Mouse (Mus musculus): Measurements from ENCODE around the gene Emilin2. TPM values are rescaled to one million over a fixed set of nuclear protein-coding genes. Genes with fewer than 3 reads are reported as not detected.

The Emilin2 gene
- polyA plus RNA-seq, 1 experiment from 2014 or later = 2.7 TPM

DNA sequence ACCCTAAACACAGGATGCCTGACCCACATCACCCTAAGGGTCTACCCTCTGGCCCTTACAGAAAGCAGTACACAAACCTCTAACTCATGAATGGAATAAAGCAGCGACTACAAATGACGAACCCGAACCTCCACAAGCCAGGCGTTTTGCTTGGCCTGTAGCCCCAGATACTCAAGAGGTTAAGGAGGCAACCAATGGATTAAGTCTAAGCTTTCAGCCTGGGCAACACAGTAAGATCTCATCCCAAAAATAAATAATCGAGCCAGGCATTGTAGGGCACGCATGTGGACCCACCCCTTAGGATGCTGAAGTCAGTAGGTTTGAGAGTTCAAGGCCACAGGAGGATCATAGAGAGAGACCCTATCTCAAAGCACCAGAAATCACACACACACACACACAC, 5.7 kb downstream of the Emilin2 start:
- H3K36me3 ChIP-seq (ENCODE audit: insufficient read depth, low read length) = no peaks in the 10 kb centered on the region
- peaks cover 8% of the 10 kb centered on the region; the same call in 1 of the 2 replicates for H3K4me1 ChIP-seq (ENCODE audit: insufficient read depth, low read length)
- no peak for ATAC-seq (ENCODE audit: low FRiP score, low TSS enrichment)
- H3K4me3 ChIP-seq (ENCODE audit: low read length) = no peak overlapping the region
- H3K27me3 ChIP-seq (ENCODE audit: insufficient read depth, low read length) = peaks cover 17% of the 10 kb centered on the region
- no peaks in the 10 kb centered on the region for H3K9me3 ChIP-seq (ENCODE audit: low read length)
- H3K27ac ChIP-seq (ENCODE audit: low read length) = no peak overlapping the region
- H3K4me2 ChIP-seq (replicated peaks; ENCODE audit: low read depth, low read length) = no peak overlapping the region
- H3K9ac ChIP-seq (replicated peaks; ENCODE audit: low read length) = no peak overlapping the region
- WGBS = 81% methylated on average over 6 of the region's 6 CpGs

DNA sequence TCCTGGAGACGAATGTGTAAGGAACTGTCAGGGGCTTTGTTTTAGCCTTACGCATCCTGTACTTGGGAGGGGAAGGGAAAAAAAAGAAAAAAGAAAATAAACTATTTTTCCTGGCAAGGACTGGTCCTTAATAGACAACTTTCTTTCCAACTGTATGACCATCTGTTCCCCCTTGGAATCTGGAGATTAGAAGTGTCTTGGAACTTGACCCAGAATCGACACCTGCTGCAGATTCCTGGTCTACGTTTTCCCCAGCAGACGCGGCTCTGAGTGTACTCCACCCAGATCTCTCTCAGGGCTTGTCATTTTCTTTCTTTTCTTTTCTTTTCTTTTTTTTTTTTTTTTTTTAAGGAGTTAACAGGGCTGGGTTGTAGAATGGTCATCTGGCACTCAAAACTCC, 8.3 kb downstream of the Emilin2 start:
- WGBS = 72% methylated on average over 6 of the region's 6 CpGs
- ATAC-seq (ENCODE audit: low FRiP score, low TSS enrichment) = no peak
- no peak overlapping the region for H3K4me3 ChIP-seq (ENCODE audit: low read length)
- no peaks in the 10 kb centered on the region for H3K36me3 ChIP-seq (ENCODE audit: insufficient read depth, low read length)
- peaks cover 3% of the 10 kb centered on the region; the same call in 1 of the 2 replicates for H3K9me3 ChIP-seq (ENCODE audit: low read length)
- H3K27ac ChIP-seq (ENCODE audit: low read length) = no peak overlapping the region
- peaks cover 2% of the 10 kb centered on the region; the same call in 1 of the 2 replicates for H3K27me3 ChIP-seq (ENCODE audit: insufficient read depth, low read length)
- H3K4me2 ChIP-seq (replicated peaks; ENCODE audit: low read depth, low read length) = no peak overlapping the region
- no peak overlapping the region for H3K9ac ChIP-seq (replicated peaks; ENCODE audit: low read length)
- no peaks in the 10 kb centered on the region for H3K4me1 ChIP-seq (ENCODE audit: insufficient read depth, low read length)

DNA sequence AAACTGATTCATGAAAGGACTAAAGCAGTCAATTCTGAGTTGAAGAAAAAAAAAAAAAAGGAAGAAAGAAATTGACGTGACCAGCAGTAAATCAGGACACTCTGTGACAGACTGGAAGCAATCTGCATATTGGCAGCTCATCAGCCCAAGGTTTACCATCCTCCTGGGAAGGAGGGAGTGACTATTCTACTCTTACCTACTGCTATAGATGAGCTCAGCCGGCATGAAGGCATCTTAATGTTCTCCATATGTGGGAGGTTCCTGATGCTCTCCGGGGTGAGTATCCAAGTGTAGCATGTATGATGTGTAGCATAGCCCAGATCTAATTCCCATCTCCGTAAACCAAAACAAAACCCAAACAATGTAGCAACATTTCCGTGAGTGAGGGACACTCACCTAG, 10.4 kb downstream of the Emilin2 start:
- ATAC-seq (ENCODE audit: low FRiP score, low TSS enrichment) = no peak
- Histone ChIP-seq H3K27ac (ENCODE audit: low read length) (no peak overlapping the region), H3K4me2 (replicated peaks; ENCODE audit: low read depth, low read length) (no peak overlapping the region), H3K4me3 (ENCODE audit: low read length) (no peak overlapping the region), H3K27me3 (ENCODE audit: insufficient read depth, low read length) (no peaks in the 10 kb centered on the region), H3K9ac (replicated peaks; ENCODE audit: low read length) (no peak overlapping the region), H3K4me1 (ENCODE audit: insufficient read depth, low read length) (no peaks in the 10 kb centered on the region), H3K9me3 (ENCODE audit: low read length) (peaks cover 3% of the 10 kb centered on the region; the same call in 1 of the 2 replicates), H3K36me3 (ENCODE audit: insufficient read depth, low read length) (no peaks in the 10 kb centered on the region)
- WGBS = 58% methylated on average over 5 of the region's 5 CpGs

DNA sequence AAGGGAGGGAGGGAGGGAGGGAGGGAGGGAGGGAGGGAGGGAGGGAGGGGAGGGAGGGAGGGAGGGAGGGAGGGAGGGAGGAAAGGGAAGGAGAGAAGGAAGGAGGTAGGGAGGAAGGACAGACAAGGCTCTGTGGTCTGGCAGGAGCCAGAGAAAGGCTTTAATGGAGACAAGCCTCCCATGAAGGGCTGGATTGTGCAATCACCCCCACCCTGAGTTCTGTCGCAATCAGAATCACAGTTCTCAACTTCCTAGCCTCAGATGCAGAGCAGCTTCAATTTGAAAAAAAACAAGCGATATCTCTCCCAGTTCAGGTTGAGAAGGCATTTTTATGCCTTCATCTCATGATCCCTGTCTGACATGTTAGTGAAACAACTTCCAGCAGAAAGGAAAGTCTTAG, 11.4 kb downstream of the Emilin2 start:
- Histone ChIP-seq H3K4me3 (ENCODE audit: low read length) (no peak overlapping the region), H3K36me3 (ENCODE audit: insufficient read depth, low read length) (no peaks in the 10 kb centered on the region), H3K27me3 (ENCODE audit: insufficient read depth, low read length) (no peaks in the 10 kb centered on the region), H3K4me1 (ENCODE audit: insufficient read depth, low read length) (no peaks in the 10 kb centered on the region), H3K4me2 (replicated peaks; ENCODE audit: low read depth, low read length) (no peak overlapping the region), H3K9me3 (ENCODE audit: low read length) (peaks cover 3% of the 10 kb centered on the region; the same call in 1 of the 2 replicates), H3K27ac (ENCODE audit: low read length) (no peak overlapping the region), H3K9ac (replicated peaks; ENCODE audit: low read length) (no peak overlapping the region)
- WGBS = 81% methylated on average over 2 of the region's 2 CpGs
- no peak for ATAC-seq (ENCODE audit: low FRiP score, low TSS enrichment)

DNA sequence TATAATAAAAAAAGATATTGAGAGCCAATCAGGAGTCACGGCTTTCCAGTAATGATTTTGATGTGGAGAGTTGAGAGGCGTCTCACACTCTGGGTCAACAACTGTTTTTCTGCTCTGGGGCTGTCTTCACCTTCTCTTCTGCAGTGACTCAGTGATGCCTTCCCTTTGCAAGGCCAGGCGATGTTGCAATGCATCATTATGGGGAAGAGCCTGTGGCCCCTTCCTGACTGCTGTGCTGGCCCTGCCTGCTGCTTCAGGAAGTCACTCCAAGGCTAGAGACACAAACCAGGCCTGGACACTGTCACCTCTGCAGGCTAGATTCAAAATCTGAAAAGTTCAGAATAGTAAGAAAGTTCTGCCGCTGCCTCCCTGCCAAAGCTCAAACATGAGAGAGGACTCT, 11.9 kb downstream of the Emilin2 start:
- H3K27ac ChIP-seq (ENCODE audit: low read length) = no peak overlapping the region
- H3K27me3 ChIP-seq (ENCODE audit: insufficient read depth, low read length) = no peaks in the 10 kb centered on the region
- no peak overlapping the region for H3K9ac ChIP-seq (replicated peaks; ENCODE audit: low read length)
- ATAC-seq (ENCODE audit: low FRiP score, low TSS enrichment) = no peak
- H3K4me3 ChIP-seq (ENCODE audit: low read length) = no peak overlapping the region
- H3K9me3 ChIP-seq (ENCODE audit: low read length) = peaks cover 3% of the 10 kb centered on the region; the same call in 1 of the 2 replicates
- H3K4me1 ChIP-seq (ENCODE audit: insufficient read depth, low read length) = no peaks in the 10 kb centered on the region
- H3K36me3 ChIP-seq (ENCODE audit: insufficient read depth, low read length) = no peaks in the 10 kb centered on the region
- 91% methylated on average over 4 of the region's 4 CpGs for WGBS
- no peak overlapping the region for H3K4me2 ChIP-seq (replicated peaks; ENCODE audit: low read depth, low read length)

DNA sequence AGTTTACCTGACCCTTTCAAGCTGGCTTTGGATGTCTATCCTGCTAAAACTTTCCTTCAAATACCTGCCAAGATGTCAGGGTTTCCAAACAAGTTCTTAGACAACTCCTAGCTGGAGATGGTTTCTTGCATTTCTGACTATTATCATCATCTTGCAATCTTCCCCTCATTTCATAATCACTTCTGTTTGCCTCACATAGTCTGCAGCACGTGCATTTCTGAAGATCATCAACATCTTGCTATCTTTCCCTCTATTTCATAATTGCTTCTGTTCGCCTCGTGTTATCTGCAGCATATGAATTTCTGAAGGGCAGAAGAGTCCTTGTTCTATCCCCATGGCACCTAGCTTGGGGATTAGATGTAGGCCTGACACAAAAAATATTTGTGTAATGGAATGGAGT, 17.2 kb downstream of the Emilin2 start:
- Histone ChIP-seq H3K36me3 (ENCODE audit: insufficient read depth, low read length) (no peaks in the 10 kb centered on the region), H3K27me3 (ENCODE audit: insufficient read depth, low read length) (no peaks in the 10 kb centered on the region), H3K27ac (ENCODE audit: low read length) (no peak overlapping the region), H3K9ac (replicated peaks; ENCODE audit: low read length) (no peak overlapping the region), H3K4me3 (ENCODE audit: low read length) (no peak overlapping the region), H3K4me1 (ENCODE audit: insufficient read depth, low read length) (no peaks in the 10 kb centered on the region), H3K4me2 (replicated peaks; ENCODE audit: low read depth, low read length) (no peak overlapping the region), H3K9me3 (ENCODE audit: low read length) (peaks cover 3% of the 10 kb centered on the region; the same call in 1 of the 2 replicates)
- WGBS = 85% methylated on average over 3 of the region's 3 CpGs
- ATAC-seq (ENCODE audit: low FRiP score, low TSS enrichment) = no peak

DNA sequence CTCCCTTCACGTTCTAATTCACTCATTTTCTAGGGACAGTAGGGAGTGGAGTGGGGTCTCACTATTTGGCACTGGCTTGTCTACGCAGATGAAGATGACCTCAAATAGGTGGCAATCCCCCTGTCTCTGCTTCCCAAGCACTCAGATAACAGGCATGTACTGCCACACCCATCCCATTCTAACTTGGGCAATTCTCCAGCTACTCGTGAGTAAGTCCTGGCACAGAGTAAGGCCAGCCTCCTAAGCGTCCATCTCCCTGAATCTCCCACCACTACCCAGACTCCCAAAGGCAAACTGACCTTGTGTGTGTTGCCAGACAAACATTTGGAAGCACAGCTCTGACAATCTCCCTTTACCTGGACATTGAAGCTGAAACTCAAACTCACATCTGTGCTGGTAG, 18.9 kb downstream of the Emilin2 start:
- Histone ChIP-seq H3K4me2 (replicated peaks; ENCODE audit: low read depth, low read length) (no peak overlapping the region), H3K4me3 (ENCODE audit: low read length) (no peak overlapping the region), H3K27me3 (ENCODE audit: insufficient read depth, low read length) (no peaks in the 10 kb centered on the region), H3K9ac (replicated peaks; ENCODE audit: low read length) (no peak overlapping the region), H3K4me1 (ENCODE audit: insufficient read depth, low read length) (no peaks in the 10 kb centered on the region), H3K27ac (ENCODE audit: low read length) (no peak overlapping the region), H3K9me3 (ENCODE audit: low read length) (no peaks in the 10 kb centered on the region), H3K36me3 (ENCODE audit: insufficient read depth, low read length) (no peaks in the 10 kb centered on the region)
- 67% methylated on average over 4 of the region's 4 CpGs for WGBS
- no peak for ATAC-seq (ENCODE audit: low FRiP score, low TSS enrichment)

DNA sequence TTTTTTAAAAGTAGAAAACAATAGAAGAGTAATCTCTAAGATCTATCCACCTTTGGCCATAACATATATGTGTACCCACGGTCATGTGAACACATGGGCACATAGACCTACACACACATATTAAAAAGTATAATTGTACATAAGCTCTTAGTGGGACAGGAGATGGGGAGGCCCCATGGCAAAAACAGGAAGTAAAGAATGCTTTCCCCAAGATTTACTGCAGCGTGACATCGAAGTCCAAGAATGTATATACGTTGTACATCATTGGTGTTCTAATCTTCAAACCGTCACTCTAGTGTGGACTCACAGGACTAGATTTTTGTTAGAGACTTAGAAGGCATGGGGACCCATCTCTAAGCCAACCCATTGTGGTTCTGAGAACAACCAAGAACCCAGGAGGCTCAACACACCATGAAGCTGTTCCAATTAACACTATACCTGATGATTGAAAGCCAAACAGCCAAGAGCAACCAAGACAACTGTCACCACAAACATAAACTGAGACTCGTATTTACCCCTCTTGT, 19.8 kb downstream of the Emilin2 start:
- no peak for ATAC-seq (ENCODE audit: low FRiP score, low TSS enrichment)
- no peaks in the 10 kb centered on the region for H3K27me3 ChIP-seq (ENCODE audit: insufficient read depth, low read length)
- no peak overlapping the region for H3K4me2 ChIP-seq (replicated peaks; ENCODE audit: low read depth, low read length)
- no peak overlapping the region for H3K4me3 ChIP-seq (ENCODE audit: low read length)
- no peak overlapping the region for H3K27ac ChIP-seq (ENCODE audit: low read length)
- no peak overlapping the region for H3K9ac ChIP-seq (replicated peaks; ENCODE audit: low read length)
- H3K4me1 ChIP-seq (ENCODE audit: insufficient read depth, low read length) = no peaks in the 10 kb centered on the region
- 82% methylated on average over 6 of the region's 6 CpGs for WGBS
- H3K9me3 ChIP-seq (ENCODE audit: low read length) = no peaks in the 10 kb centered on the region
- no peaks in the 10 kb centered on the region for H3K36me3 ChIP-seq (ENCODE audit: insufficient read depth, low read length)

DNA sequence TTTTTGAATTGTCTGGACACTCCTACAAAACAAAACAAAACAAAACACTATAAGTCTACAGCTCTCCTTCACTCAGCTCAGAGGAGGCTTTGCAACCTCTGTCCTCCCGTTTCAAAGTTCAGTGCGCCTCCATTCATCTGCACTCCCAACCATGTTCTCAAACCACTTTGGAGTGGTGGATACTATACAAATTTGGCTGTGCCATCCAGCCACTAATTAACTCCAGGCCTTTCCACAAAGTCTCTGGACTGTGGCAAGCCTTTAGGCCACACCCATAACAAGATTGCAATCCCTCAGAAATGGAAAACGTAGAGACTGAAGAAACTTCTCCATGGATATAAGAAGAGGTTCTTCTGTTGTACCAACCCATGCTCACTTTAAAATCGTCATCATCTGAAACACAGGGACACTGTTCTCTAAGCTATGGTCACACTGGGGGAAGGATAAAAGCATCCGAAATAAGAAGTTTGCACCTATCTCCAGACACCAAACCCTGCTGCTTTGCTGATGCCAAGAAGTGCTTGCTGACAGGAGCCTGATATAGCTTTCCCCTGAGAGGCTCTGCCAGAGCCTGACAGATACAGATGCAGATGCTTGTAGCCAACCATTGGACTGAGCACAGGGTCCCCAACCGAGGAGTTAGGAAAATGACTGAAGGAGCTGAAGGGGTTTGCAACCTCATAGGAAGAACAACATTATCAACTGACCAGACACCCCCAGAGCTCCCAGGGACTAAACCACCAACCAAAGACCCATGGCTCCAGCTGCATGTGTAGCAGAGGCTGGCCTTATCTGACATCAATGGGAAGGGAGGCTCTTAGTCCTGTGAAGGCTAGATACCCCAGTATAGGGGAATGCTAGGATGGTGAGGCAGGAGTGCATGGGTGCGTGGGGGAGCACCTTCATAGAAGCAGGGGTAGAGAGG, 21.0 kb downstream of the Emilin2 start:
- WGBS = 82% methylated on average over 7 of the region's 7 CpGs
- no peak for ATAC-seq (ENCODE audit: low FRiP score, low TSS enrichment)
- H3K4me3 ChIP-seq (ENCODE audit: low read length) = no peak overlapping the region
- no peak overlapping the region for H3K9ac ChIP-seq (replicated peaks; ENCODE audit: low read length)
- H3K27me3 ChIP-seq (ENCODE audit: insufficient read depth, low read length) = no peaks in the 10 kb centered on the region
- H3K9me3 ChIP-seq (ENCODE audit: low read length) = no peaks in the 10 kb centered on the region
- H3K27ac ChIP-seq (ENCODE audit: low read length) = no peak overlapping the region
- H3K4me2 ChIP-seq (replicated peaks; ENCODE audit: low read depth, low read length) = no peak overlapping the region
- no peaks in the 10 kb centered on the region for H3K4me1 ChIP-seq (ENCODE audit: insufficient read depth, low read length)
- no peaks in the 10 kb centered on the region for H3K36me3 ChIP-seq (ENCODE audit: insufficient read depth, low read length)

DNA sequence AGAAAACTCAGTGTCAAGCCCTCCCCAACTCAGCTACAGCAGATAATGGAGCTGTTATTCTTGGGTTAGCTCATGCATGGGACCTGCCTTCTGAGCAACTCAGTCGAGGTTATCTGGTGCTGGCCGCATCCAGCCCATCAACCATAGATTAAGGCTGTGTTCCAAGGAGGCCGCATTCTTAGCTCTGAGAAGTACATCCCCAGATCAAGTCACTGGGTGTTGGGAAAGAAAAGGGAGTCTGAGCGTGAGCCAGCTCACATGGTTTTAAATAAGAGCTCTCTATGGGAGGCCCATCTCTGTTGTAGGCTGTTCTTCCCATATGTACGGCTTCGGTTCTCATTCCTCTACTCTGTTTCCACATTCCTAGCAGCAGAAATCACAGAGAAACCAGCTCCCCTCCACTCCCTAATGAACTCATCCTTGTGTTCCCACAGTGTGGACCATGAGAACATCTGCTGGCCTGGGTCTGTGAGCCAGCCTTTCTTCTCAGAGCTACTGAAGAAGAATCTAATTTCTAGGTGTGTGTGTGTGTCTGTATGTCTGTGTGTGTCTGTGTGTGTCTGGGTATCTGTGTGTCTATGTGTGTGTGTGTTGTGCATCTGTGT, 22.1 kb downstream of the Emilin2 start:
- H3K27me3 ChIP-seq (ENCODE audit: insufficient read depth, low read length) = no peaks in the 10 kb centered on the region
- H3K4me1 ChIP-seq (ENCODE audit: insufficient read depth, low read length) = peaks cover 8% of the 10 kb centered on the region; the same call in 1 of the 2 replicates
- H3K9me3 ChIP-seq (ENCODE audit: low read length) = no peaks in the 10 kb centered on the region
- no peak overlapping the region for H3K4me3 ChIP-seq (ENCODE audit: low read length)
- WGBS = 76% methylated on average over 6 of the region's 6 CpGs
- no peak overlapping the region for H3K9ac ChIP-seq (replicated peaks; ENCODE audit: low read length)
- no peak overlapping the region for H3K4me2 ChIP-seq (replicated peaks; ENCODE audit: low read depth, low read length)
- H3K27ac ChIP-seq (ENCODE audit: low read length) = no peak overlapping the region
- no peak for ATAC-seq (ENCODE audit: low FRiP score, low TSS enrichment)
- no peaks in the 10 kb centered on the region for H3K36me3 ChIP-seq (ENCODE audit: insufficient read depth, low read length)
